Mouse (Mus musculus) heart, embryonic 16.5 days (tissue): ENCODE results near the gene Ablim2. TPM values are rescaled to one million over a fixed set of nuclear protein-coding genes. Genes with fewer than 3 reads are reported as not detected.

Experiments
- ATAC-seq: fragments of 200-750 bp; cut with Nextera tagmentation; replicated peaks from 2 replicates; pipeline ENCODE4 v1.8.0; 2017; ENCODE audit warnings: moderate number of reproducible peaks; ENCODE audit not compliant: insufficient read depth, low FRiP score; ENCODE audit errors: extremely low read depth
- H3K27ac ChIP-seq: fragments of 300-500 bp; sonication (generic); 2 replicates; pipeline ENCODE4 v1.5.1; 2014; ENCODE audit warnings: mild to moderate bottlenecking, low read length, control low read depth, moderate library complexity
- H3K27me3 ChIP-seq: fragments of 300-500 bp; sonication (generic); 2 replicates; pipeline ENCODE4 v1.6.1; 2014; ENCODE audit warnings: low read length, mixed read lengths; ENCODE audit not compliant: control insufficient read depth, insufficient read depth
- H3K36me3 ChIP-seq: fragments of 300-500 bp; sonication (generic); 2 replicates; pipeline ENCODE4 v1.6.1; 2014; ENCODE audit not compliant: control insufficient read depth, insufficient read depth
- H3K4me1 ChIP-seq: fragments of 300-500 bp; sonication (generic); 2 replicates; pipeline ENCODE4 v1.6.1; 2014; ENCODE audit warnings: low read length, mixed read lengths; ENCODE audit not compliant: control insufficient read depth, insufficient read depth
- H3K4me2 ChIP-seq: fragments of 300-500 bp; sonication (generic); 2 replicates; pipeline ENCODE4 v1.6.1; 2014; ENCODE audit warnings: low read depth, mild to moderate bottlenecking, control low read depth, low read length
- H3K4me3 ChIP-seq: fragments of 300-500 bp; sonication (generic); 2 replicates; pipeline ENCODE4 v1.5.1; 2014; ENCODE audit warnings: mild to moderate bottlenecking, control low read depth, low read length
- H3K9ac ChIP-seq: fragments of 300-500 bp; sonication (generic); 2 replicates; pipeline ENCODE4 v1.6.1; 2014; ENCODE audit warnings: low read length, control low read depth
- H3K9me3 ChIP-seq: fragments of 300-500 bp; sonication (generic); replicated peaks from 2 replicates; pipeline ENCODE4 v1.6.1; 2016; ENCODE audit warnings: low read length; ENCODE audit not compliant: control insufficient read depth
- WGBS: fragments of 180-500 bp; shearing (Covaris S2); extraction: QIAGEN DNeasy Blood & Tissue Kit; methylation state at CpG from one replicate; pipeline ENCODE4 v1.1.7; 2014; 5-methylcytosine and 5-hydroxymethylcytosine counted together
- polyA plus RNA-seq: library from polyadenylated mRNA; unstranded; fragments of >200 nt; fragmentation: Nextera tagmentation; extraction: Ambion mirVana; gene quantifications from 2 replicates; pipeline ENCODE4 v1.2.1, GENCODE M21; 2015

The Ablim2 gene
- polyA plus RNA-seq, 1 experiment from 2014 or later, result 7.3 TPM

DNA sequence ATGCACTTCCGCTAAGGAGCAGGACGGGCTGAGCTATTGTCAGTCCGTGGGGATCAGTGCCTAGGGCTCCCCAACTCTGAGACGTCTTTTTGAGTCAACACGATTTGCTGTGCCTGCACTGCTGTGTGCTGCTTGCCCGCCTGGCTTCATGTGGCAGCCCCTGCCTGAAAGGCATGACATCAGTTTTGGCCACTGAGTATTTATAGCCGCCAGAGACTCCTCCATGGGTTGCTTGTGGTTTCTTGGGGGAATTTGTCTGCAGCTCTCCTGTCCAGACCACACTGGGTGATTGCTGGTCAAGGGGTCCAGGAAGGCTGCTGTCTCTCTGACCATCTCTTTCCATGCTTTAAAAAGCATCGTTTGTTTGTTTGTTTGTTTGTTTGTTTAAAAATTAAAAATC, 147.6 kb downstream of the Ablim2 start:
- H3K27me3 ChIP-seq, result no peaks in the 10 kb centered on the region
- 0 out of 2 replicates have a peak, but pooled peaks have one; percentile 19 for ATAC-seq
- 35% methylated on average over 8 of the region's 8 CpGs for WGBS
- H3K4me1 ChIP-seq, result peaks cover 82% of the 10 kb centered on the region
- H3K4me2 ChIP-seq, result peak overlapping the region; percentile 31; the same call in 1 of the 2 replicates
- H3K4me3 ChIP-seq, result no peak overlapping the region
- peak overlapping the region; percentile 85 for H3K27ac ChIP-seq
- peak overlapping the region; percentile 68 for H3K9ac ChIP-seq
- 0 out of 2 replicates have a peak, but pooled peaks cover 3% of the 10 kb centered on the region for H3K36me3 ChIP-seq
- H3K9me3 ChIP-seq, result no peaks in the 10 kb centered on the region

DNA sequence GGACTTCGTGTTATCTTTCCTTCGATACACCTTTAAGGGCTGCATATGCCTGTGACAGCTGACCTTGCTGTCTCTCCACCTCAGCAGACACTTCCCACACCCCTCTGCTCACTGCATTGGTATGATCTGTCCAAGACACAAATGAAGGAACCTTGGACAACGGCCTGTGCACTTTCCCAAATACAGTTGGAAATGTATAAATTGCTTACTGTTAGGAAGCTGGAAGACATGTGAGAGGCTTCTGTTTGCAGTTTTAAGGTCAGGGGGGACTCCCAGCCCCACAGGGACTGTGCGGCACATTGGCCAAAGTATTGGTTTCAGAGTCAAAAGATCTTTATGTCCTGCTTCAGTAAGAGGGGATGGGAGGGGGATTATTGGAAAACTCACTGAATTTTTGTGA, 149.4 kb downstream of the Ablim2 start:
- Histone ChIP-seq H3K9ac (no peak overlapping the region), H3K27ac (peak overlapping the region; percentile 82), H3K9me3 (0 out of 2 replicates have a peak, but pooled peaks cover under 1% of the 10 kb centered on the region), H3K27me3 (no peaks in the 10 kb centered on the region), H3K4me3 (no peak overlapping the region), H3K36me3 (peaks cover 4% of the 10 kb centered on the region; the same call in 1 of the 2 replicates), H3K4me1 (peaks cover 70% of the 10 kb centered on the region), H3K4me2 (no peak overlapping the region)
- 55% methylated on average over 4 of the region's 4 CpGs for WGBS
- ATAC-seq, result no peak

DNA sequence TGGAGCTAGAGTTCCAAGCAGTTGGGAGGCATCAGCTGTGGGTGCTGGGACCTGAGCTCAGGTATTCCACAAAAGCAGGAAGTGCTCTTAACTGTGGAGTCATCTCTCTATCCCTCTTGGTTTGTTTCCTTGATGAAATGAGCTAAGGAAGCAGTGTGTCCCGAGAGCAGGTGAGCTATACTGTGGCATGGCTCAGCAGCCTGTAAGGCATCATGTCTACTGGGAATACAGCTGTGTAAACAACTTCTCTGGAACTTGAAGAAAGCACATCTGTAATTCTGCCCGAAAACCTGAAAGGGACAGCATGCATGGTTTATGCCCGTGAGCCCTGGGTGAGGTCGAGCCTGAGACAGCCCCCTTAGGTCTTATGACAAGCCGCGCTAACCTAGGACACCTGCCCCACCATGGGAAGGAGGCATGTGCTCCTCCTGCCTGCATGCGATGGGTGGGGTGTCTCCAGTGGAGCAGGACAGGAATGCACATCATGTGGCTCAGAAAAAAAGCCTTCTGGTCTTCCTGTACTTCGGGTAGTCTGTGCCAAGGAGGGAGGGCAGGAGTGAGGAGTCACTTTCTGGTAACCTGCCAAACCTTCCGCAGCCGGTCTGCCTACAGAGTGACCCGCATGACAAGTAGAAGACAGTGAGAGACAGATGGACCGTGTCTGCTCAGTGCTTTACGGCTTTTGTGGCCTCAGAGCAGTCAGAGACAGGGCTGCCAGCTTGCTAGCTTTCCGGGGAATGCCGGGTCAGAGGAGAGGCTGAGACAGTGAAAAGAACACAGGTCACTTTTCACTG, 150.2 kb downstream of the Ablim2 start:
- peak overlapping the region; percentile 60 for H3K9ac ChIP-seq
- peaks cover 67% of the 10 kb centered on the region for H3K4me1 ChIP-seq
- peak overlapping the region; percentile 7; the same call in 1 of the 2 replicates for H3K4me3 ChIP-seq
- peaks cover 8% of the 10 kb centered on the region for H3K36me3 ChIP-seq
- 21% methylated on average over 15 of the region's 15 CpGs for WGBS
- H3K27ac ChIP-seq, result peak overlapping the region; percentile 82
- peaks cover 5% of the 10 kb centered on the region; the same call in 1 of the 2 replicates for H3K9me3 ChIP-seq
- ATAC-seq, result peak; percentile 78
- no peaks in the 10 kb centered on the region for H3K27me3 ChIP-seq
- H3K4me2 ChIP-seq, result peak overlapping the region; percentile 45

DNA sequence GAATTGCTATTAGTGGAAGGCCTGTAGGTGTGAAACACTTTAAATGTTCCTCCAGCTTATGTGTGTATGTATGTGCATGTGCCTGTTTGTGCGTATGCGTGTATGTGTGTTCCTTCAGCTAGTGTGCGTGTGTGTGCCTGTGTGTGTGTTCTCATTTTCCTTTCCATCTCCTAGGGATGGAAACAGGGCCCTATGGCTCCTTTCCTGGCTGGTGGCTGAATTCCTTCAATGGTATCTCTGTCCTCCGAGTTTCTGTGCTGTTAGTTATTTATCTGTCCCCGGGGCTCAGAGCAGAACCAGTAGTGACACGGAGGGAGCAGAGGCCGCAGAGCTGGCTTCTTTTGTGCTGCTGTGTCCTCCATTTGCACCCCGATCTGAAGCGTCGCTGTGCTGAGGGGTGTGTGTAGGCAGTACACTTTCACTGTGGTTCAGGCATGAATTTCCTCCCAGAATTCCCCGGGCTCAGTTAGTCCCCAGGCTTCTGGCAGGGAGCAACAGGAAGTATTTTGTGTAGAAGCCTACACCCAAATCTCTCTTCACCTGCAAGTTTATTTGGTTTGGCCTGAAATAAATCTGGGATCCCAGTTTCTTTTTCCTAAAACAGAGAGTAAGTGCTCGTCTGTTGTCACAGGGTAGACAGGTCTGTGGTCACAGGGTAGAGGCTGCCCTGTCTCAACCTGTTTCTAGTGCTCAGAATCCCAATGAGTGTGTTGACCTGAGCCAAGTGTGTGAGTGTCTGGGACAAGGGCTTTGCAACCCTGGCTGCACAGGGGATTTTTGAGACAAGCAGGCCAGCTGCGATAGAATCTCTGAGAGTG, 151.2 kb downstream of the Ablim2 start:
- Histone ChIP-seq H3K9me3 (peaks cover 5% of the 10 kb centered on the region; the same call in 1 of the 2 replicates), H3K4me1 (peaks cover 58% of the 10 kb centered on the region), H3K27ac (peak overlapping the region; percentile 82), H3K4me3 (no peak overlapping the region), H3K4me2 (peak overlapping the region; percentile 45), H3K36me3 (peaks cover 7% of the 10 kb centered on the region), H3K27me3 (no peaks in the 10 kb centered on the region), H3K9ac (peak overlapping the region; percentile 60)
- no peak for ATAC-seq
- WGBS, result 35% methylated on average over 13 of the region's 13 CpGs

DNA sequence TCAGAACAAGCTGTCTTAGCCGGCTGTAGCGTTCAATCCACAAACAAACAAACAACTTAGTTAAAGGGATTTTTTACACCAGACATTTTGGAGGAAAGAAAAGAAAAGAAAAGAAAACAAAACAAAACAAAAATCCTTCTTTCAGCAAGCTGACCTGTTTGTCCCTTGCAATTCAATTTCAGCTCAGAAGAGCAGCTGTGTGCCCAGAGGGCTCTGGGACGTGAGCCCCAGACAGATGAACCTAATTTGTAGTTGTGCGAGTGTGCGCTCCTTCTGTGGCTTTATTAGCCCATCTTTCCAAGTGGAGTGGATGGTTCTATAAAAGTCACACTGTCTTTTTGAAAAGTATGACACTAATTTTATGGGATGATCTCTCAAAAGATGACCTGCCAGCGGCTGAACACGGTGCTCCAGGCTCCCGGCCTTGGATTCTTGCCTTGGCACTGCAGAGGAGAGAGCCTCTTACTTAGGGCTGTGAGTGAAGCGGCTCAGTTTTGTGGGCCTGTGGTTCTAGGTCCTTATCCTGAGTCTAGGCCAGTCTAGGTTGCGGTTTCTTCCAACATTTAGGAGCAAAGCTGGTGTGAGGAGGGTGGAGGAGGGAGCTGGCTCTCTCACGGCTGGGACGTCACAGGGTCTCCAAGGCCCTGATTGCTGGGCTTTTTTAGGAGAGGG, 158.1 kb downstream of the Ablim2 start:
- peaks cover 5% of the 10 kb centered on the region; the same call in 1 of the 2 replicates for H3K9me3 ChIP-seq
- no peak overlapping the region for H3K4me2 ChIP-seq
- no peak overlapping the region for H3K4me3 ChIP-seq
- peaks cover 51% of the 10 kb centered on the region for H3K4me1 ChIP-seq
- peaks cover 7% of the 10 kb centered on the region for H3K36me3 ChIP-seq
- peak overlapping the region; percentile 43 for H3K27ac ChIP-seq
- ATAC-seq, result no peak
- H3K9ac ChIP-seq, result no peak overlapping the region
- WGBS, result 69% methylated on average over 12 of the region's 12 CpGs
- no peaks in the 10 kb centered on the region for H3K27me3 ChIP-seq

DNA sequence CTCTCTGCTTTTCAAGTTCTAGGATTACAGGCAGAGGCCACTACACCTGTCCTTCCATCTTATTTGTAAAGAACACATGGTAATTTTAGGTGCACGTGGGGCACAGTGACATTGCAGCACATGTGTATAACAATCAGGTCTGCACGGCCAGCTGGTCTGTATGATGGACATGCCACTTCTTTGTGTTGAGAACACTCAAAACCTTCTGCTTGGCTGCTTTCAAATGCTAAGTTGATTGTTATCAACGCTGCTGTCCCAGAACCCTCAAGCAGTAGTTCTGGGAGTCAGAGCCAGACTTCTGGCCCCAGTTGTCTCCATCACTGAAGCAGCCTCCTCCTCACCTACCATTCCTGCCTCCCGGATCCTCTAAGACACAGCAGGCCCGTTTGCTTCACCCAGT, 159.0 kb downstream of the Ablim2 start:
- peaks cover 59% of the 10 kb centered on the region for H3K4me1 ChIP-seq
- H3K27me3 ChIP-seq, result no peaks in the 10 kb centered on the region
- no peak overlapping the region for H3K4me3 ChIP-seq
- no peak overlapping the region for H3K4me2 ChIP-seq
- H3K36me3 ChIP-seq, result peaks cover 7% of the 10 kb centered on the region
- H3K9ac ChIP-seq, result no peak overlapping the region
- ATAC-seq, result no peak
- H3K9me3 ChIP-seq, result peaks cover 5% of the 10 kb centered on the region; the same call in 1 of the 2 replicates
- WGBS, result 66% methylated on average over 5 of the region's 5 CpGs
- no peak overlapping the region for H3K27ac ChIP-seq

DNA sequence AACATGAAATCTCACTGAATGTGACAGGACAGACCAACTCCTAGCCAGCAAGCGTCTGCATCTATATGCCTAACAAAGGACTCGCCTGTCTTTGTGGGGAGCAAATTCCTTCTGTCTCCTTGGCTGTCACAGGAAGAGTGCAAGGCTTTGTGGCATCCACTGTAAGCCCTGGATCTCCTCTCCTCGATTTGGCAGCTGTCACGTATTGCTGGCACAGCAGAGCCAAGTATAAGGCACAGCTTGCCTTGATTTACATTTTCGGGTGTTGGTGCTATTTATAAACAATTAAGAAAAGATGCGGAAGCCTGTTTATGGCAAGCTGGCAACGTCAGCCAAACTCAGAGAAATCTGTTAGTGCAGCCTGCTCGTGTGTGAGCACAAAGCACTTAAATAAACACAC, 160.7 kb downstream of the Ablim2 start:
- peak overlapping the region; percentile 38 for H3K9ac ChIP-seq
- H3K4me3 ChIP-seq, result no peak overlapping the region
- no peaks in the 10 kb centered on the region for H3K27me3 ChIP-seq
- H3K4me1 ChIP-seq, result peaks cover 75% of the 10 kb centered on the region
- no peaks in the 10 kb centered on the region for H3K36me3 ChIP-seq
- peak overlapping the region; percentile 4 for H3K4me2 ChIP-seq
- peak overlapping the region; percentile 100 for H3K27ac ChIP-seq
- WGBS, result 16% methylated on average over 8 of the region's 8 CpGs
- no peak for ATAC-seq
- H3K9me3 ChIP-seq, result no peaks in the 10 kb centered on the region

DNA sequence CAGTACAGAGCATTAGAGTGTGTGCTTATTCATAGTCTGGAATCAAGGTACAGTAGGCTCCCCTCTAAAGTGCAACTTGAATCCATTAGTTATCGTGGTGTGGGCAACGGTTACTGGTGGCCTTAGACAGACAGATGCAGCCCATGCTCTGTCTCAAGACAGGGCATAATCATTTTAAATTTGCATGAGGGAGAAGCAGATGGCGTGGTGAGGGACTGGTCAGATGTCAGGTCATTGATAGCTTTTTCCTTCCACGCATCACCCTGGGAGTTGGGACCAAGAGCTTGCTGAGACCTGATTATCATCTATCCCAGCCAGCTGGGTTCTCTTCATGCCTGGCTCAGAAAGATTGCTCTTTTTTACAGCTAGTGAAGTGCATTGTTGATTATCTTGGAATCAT, 162.4 kb downstream of the Ablim2 start:
- Histone ChIP-seq H3K4me2 (no peak overlapping the region), H3K9ac (no peak overlapping the region), H3K27ac (peak overlapping the region; percentile 100), H3K9me3 (no peaks in the 10 kb centered on the region), H3K4me1 (peaks cover 84% of the 10 kb centered on the region), H3K27me3 (no peaks in the 10 kb centered on the region), H3K36me3 (no peaks in the 10 kb centered on the region), H3K4me3 (no peak overlapping the region)
- 55% methylated on average over 4 of the region's 4 CpGs for WGBS
- ATAC-seq, result no peak
